Mouse (Mus musculus): ENCODE measurements around the gene Abcc3.
A peak's percentile ranks its signal among the peaks of the same experiment; 100 is the strongest.
"Not testable (repeated sequence)": the region's sequence is repeated elsewhere in the genome, so short reads cannot be mapped to it uniquely, and the experiment has no call there.

The Abcc3 gene

DNA sequence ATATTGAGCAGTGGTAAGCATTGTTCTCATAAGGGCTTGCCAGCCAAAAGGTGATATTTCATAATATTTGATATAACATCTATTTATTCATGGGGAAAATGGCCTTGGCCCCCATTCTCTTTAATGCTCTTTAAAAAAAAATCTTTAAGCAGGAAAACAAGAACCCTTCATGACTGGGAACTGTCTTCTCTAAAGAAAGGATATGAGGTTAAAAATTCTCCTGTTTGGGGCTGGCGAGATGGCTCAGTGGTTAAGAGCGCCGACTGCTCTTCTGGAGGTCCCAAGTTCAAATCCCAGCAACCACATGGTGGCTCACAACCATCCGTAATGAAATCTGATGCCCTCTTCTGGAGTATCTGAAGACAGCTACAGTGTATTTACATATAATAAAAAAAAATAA lies 9.2 kb upstream of the Abcc3 start:
- DNase-seq, result not testable (repeated sequence)

DNA sequence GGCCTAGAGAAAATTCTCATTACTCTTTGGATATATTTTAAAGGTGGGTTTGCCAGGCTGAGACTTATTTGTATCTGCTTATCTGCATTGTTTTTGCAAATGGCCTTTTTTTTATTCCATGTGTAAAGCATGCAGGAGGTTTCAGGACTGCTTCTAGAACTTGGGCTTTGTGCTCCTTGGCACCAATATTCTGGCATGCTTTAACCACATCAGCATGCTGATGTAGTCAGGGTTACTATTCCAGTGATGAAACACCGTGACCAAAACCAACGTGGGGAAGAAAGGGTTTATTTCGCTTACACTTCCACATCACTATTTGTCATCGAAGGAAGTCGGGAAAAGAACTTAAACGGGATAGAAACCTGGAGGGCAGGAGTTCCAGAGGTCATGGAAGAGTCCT lies 8.2 kb upstream of the Abcc3 start:
- no peak for DNase-seq

DNA sequence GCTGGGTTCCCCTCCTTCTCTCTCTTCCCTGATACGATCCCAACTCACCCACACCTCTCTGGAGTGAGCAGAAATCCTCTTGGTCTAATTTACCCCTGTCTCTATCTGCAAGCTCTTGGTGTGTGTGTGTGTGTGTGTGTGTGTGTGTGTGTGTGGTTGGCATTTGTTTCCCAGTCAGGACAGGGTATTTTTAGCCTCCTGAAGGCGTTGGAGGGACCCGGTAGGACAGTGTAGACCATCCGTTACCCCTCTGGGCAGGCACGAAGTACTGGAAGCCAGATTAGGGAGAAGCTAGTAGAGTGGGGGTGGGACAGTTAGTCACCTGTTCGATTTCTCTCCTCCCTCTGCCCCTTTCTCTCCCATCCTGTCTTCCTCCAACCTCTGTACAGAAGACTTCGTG lies 1.3 kb upstream of the Abcc3 start:
- no peak for DNase-seq

DNA sequence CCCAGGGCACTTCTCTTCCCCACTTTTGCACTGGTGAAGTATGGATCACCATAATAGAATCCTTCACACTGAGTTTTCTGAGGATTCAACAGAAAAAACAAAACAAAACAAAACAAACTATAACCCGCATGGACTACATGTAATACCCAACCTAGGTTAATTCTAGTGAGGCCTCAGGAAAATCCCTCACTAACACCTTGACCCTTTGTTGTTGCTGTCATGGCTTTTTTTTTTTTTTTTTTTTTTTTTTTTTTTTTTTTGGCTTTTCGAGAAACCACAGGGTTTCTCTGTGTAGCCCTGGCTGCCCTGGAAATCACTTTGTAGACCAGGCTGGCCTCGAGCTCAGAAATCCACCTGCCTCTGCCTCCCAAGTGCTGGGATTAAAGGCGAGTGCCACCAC lies 693 bp upstream of the Abcc3 start:
- DNase-seq, result not testable (repeated sequence)

DNA sequence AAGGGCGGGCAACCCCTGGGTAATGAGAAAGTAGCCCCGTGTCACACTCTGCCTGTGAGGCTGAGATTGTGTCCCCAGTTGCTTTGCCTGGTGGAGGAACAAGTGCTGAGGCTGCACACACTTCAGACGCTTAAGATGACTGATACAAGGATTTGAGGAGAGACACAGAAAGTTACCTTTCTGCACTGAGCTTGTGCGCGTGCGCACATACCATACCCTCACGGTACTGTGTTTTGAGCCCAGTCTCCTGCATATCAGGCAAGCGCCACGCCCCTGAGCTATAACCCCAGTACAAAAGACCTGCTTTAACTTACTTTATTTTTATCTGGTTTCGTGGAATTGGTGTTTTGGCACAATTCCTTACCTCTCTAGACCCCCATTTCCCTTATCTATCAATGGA lies 1.1 kb downstream of the Abcc3 start:
- no peak for DNase-seq

DNA sequence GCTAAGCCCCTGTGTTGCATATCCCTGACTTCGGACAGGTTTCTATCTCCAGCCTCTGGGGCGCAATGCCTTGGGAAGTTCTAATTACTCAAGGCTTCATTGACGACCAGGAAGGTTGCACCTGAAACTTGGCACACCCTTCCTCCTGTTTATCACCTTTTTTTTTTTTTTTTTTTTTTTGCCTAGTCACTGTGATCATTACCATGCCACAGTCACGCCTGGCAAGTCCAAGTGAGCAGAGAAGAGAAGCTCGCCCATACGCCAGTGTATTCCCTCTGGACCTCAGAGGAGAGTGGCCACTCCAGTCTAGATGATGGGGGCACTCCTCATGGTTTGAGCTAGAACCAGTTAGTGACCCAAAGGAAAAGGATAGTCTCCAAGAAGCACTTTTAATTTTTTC lies 2.0 kb downstream of the Abcc3 start:
- no peak for DNase-seq

DNA sequence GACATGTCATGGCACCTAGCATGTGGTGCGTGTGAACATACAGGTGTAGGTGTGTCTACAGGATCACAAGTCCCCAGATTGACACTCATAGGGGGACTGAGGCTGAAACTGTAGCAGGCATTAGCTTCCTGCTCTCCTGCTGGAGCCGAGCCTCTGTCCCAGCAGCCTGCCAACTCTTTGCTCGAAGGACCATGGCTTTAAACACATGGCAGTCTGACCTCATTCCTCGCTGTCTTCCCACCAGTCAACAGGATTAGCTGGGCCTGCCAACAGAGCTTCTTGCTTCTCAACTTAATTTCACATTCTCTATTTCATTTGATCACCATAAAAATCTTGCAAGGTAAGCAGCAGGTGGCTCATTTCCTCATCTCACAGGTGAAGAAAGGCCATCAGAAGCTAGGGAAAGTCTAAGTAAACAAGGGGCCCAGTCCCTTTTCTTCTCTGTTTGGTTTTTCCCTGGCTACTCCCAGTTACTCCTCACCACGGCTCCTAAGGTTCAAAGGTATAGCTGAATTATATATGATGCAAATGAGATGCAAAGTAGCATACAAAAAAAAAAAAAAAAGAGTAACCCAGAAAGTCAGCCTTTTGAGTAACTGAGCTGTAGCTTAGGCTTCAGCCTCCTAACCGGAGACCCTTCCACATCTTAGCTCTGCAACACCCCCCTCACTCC lies 2.9 kb downstream of the Abcc3 start:
- DNase-seq, result no peak

DNA sequence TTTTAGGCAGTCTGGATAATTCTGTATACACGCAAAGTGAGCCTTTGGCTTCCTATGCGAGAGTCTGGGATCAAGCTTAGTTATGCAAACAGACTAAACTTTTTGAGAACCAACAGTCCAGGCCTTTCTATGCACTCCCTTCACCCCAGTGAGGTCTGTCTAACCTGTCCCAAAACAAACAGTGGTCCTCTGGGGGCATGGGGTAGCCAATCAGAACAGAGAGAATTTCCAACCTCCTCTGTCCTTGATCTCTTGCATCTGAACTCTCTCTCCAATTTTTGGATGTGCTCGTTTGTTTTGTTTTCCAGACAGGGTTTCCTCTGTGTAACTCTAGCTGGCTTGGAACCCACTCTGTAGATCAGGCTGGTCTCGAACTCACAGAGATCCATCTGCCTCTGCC lies 3.8 kb downstream of the Abcc3 start:
- no peak for DNase-seq

DNA sequence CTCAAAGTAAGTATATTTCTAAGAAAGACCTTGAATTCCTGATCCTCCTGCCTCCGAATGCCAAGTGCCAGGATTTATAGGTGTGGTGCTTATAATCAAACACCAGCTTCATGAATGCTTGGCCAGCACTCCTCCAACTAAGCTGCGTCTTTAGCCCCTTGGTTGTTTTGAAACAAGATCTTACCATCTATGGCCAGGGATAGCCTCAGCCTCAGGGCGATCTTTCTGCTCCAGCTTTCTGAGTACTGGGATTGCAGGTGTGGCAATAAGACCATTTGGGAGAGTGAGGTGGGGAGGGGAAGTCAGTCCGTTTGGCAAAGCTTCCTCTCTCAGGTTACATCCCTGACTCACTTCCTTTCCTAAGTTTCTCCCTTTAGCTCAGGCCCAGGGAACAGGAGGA lies 5.0 kb downstream of the Abcc3 start:
- no peak for DNase-seq

DNA sequence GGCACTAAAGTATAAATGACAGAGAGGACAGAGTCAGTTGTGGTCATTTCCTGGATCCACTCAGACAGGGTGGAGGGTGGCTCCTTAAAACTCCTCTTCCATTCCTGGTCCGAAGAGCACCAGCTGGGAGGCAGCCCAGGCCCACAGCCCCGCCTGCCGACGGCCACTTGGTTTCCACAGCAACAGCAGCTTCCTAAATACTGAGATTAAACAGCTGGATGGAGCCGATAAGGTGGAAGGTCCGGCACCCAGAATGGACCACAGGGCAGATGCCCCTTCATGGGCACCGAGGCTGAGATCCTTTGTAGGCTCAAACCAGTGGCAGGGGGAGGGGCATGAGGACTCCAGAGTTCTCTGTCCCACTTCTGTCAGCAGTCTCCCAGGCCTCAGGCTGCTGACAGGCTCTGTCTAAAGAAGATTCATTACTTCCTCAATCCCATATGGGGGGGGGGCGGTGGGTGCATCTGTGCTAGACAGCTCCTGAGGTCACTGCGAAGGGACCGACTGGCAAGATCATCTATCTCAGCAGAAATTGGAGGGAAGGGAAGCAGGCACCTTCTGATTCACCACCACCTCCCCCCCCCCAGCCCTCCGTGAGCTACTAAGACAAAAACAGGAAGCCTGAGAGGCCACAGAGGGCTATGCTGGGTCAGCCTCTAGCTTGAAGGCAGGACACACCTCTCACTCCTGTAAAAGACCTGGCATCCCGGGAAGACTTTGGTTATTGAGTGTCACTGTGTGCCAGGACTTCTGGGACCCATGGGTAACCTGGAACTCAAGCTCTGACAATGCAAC lies 6.6 kb downstream of the Abcc3 start:
- DNase-seq, result peak; percentile 84

DNA sequence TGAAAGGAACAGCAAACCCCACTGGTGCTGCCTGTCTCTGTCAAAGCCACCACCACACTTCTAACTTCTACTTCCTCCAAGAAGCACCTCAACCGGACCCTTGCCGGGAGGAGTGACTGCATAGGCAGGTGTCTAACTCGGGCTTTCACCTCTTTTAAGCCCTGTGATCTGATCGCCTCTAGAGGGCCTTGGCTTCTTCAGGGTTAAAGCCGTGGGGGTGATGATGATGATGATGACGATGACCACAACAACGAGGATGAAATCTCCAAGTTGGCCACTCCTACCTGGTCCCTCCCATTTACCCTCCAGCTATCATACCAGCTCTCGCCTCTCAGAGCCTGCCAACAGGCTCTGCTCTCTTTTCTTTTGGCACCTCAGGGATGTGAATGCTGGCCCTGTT lies 13.1 kb downstream of the Abcc3 start:
- no peak for DNase-seq

DNA sequence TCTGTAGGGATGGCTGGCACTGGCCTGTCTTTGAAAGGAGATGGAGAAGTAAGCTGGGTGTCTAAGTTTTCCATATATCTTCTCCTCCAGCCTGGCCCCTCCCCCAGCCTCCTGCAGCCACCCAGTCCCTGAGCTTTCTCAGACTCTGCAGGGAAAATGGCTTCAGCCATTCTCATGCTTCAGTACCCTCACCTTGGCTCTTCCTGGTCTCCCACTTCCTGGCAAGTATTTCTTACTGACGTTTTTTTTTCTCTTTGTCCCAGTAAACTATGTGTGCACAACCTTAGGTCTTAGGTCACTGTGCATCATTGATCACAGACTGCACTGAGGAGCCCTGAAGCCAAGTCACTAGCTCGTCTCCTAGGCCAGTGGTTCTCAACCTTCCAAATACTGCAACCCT lies 13.7 kb downstream of the Abcc3 start:
- no peak for DNase-seq

DNA sequence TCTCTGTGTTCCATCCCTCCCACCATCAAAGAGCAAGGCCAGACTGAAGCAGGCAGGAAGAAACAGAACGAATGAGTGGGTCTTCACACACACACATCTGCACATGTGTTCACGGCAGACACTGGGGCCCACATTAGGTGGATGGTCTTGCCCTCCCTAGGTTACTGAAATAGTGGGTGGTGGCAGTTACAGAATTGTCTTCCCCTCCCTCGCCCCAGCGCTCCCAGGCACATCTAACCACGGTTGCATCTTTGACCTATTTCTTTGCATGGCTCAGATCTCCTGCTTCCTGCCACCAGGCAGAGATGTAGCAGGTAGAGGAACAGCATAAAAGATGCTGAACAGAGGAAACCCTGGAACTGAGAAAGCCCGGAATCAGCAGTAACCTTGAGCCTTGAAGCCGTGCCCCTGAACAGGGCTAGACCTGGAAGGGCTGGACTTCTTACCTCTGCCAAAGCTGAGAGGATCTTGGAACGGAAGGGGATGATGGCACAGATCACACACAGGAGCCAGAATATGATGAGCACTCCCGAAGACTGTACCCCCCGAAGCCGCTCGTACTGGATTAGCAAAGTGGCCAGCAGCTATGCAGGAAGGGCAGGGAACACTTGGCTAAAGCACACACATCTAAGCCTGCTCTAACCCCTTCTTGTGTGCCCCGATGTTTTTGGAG lies 18.4 kb downstream of the Abcc3 start:
- DNase-seq, result no peak

DNA sequence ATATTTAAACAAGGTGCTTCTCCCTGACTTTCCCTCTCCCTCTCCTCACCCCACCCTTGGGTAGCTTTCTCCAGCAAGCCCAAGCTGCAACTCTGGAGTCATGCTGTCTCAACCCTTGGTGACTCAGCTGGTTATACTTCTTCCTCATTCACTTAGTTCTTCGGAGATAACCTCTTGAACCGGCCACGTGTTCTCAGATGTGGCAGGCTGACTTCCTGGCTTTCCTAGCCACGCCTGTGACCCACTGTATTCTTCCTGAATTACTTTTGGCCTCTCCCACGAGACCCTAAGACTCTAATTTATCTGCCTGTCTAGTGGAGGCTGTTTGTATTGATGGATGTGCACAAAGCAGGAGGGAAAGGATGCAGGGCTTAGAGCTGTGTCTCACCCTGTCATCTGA lies 22.0 kb downstream of the Abcc3 start:
- DNase-seq, result peak; percentile 64

DNA sequence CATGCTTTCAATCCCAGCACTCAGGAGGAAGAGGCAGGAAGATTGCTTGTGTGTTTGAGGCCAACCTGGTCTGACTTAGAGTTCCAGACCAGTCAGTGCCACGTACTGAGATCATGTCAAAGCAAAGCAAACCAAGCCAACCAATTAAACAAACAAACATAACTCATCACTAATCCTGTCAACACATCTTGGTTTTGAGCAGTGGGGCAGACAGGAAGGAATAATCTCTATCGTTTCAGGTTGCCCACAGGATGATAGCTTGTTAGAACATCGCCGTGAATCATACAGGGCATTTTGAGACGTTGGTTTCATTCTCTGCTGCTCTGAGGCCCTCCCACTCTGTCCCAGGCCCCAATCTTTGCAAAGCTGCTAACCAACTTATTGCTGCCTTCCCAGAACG lies 22.8 kb downstream of the Abcc3 start:
- no peak for DNase-seq

DNA sequence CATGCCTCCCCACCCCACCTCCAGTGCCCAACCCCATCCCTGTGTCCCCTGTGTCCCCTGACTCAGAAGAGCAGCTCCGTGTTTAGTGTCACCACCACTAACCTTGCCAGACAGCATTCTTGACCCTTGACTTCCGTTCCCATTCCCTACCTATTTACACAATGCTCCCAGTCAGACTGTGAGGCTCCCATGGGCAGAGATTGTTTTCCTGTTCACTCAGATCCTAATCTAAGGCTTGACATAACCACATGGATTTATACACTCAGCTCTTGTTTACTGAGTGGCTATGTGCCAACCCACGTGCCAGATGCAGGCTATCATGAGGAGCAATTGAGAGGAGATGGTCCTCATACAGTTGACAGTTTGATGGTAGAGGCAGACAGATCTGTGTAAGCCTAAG lies 27.5 kb downstream of the Abcc3 start:
- DNase-seq, result peak; percentile 86

DNA sequence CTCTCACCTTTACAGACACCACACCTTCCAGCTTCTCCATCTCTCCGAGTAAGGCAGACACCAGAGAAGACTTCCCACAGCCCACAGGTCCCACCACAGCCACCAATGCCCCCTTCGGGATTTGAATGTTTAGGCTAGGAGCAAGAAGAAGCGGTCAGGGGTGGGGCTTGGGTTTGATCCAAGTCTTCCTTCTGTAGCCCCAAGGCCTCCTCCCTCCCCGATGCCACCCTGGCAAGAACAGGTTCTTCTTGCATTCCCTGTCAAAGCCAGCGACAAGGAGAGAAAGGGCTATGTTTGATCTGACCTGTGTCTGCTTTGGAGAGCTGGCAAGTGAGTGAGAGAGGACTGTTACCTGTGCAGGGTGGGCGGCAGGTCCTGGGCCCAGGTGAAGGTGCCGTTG lies 29.1 kb downstream of the Abcc3 start:
- peak; percentile 49 for DNase-seq

DNA sequence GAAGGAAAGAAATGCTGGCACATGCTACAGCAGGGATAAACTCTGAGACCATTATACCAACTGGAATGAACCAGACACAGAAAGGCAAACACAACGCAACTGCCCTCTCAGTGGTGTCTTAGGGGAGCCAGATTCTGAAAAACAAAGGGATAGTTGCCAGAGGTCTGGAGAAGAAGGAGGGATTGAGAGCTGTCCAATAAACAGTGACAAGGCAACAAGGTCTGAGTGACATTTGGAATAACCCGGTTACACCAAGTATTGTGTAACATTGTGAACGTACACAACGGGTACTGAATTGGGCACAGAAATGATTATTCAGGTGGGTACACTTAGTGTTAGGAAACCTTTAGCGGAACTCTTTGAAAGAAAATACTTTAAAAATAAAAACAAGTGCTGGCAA lies 30.7 kb downstream of the Abcc3 start:
- DNase-seq, result no peak

DNA sequence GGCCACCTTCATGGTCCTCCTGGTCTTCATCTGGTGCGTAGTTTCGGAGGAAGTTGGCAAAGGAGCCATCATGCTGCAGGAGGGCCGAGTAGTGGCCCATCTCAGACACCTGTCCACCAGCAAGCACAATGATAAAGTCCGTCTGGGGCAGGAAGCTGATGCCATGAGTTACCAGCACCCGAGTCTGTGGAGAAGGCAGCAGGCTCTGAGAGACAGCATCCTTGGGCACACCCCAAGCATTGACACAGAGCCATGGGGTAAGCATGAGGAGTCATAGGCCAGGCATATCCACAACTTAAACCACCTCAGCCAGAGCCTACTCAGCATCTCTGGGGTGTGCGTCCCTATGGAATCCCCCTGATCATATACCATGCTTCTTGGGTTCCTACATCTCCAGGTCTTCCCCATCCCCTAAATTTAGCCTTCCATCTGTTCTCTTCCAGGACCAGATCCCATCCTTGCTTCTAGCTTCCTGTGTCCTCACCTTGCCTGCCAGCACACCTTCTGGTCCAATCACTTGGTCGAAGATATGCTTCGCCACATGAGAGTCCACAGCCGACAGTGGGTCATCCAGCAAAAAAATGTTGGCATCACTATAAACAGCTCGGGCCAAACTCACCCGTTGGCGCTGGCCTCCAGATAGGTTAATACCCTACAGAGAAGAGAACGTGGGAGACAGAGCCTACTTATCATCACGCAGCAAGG lies 31.5 kb downstream of the Abcc3 start:
- DNase-seq, result no peak

DNA sequence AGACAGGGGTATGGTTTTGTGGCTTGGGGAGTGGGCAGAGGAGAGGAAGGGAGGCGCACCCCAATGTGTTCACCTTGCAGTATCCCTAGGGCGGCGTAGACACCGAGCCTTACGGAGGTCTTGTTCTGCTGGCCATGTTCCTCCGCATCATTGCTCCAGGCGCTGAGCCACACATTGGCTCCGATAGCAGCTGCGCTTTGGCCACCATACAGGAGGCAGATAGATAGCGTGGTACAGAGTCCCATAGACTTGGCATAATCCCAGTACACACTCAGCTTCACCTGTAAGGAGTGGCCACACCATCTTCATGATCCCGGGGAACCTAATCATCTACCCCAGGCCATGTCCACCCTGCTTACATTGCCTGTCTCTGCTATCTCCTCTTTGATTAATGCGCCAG lies 33.6 kb downstream of the Abcc3 start:
- DNase-seq, result no peak

DNA sequence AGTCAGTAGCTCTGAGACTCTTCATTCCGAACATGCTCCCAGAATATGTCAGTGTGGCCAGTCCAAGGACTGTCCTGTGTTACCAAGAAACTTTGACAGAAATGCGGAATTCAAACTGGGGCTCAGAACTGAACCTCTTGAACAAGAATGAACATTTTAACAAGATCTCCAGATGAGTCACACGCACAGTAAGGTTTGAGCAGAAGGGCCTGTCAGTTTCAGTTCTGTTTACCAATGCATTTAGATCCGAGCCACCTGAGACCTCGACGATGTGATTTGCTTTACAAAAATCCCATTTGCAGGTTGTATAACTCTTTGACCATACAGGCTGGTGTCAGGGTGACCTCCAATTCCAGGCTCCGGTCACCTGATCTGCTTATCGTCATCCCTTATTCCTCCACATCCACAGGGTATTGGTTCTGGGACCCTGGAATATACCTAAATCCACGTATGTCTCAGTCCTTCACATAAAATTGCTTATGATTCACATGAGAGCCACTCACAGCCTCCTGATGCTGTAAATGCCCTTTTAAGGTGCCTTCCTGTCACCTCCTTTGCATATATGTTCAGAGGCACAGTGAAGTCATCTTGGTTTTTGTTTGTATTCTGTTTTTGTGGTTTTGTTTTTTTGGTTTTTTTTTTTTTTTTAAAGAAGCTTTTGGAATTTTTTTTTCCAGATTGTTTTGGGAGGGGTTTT lies 37.1 kb downstream of the Abcc3 start:
- no peak for DNase-seq

DNA sequence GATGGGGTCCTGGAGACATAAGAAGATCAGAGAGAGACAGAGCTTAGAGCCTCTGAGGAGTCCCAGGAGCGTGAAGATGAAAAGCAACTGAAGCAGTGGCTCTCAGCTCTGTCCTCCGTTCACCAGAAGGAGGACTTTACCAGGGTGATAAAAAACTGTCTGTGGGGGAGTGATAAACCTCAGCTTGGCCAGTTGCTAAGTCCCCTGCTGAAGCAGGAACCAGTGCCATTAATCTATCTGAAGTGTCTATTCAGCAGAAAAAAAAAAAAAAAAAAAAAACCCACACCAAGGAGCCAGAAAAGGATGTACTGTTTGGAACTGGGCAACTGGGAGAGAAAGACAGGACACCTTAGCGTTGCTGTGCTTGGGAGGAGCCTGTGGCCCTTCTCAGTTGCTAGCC lies 41.7 kb downstream of the Abcc3 start:
- no peak for DNase-seq

DNA sequence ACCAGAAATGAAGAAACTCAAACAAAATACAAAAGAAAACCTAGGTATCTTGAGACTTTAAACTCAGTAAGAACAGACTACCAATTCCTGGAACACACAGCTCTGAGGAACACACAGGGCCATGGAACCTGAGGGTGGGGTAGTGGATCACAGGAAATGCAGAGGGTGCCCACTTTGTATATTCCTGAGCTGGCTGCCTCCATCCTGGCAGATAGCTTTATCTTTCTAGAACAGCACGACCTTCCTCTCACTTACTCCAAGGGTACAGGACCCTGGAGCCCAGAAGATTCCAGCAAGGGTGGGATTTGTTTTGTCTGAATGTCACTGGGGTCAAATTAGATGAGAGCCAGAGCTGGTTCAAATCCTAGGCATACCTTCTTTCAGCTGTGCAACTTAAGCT lies 42.5 kb downstream of the Abcc3 start:
- peak; percentile 54 for DNase-seq
